Mouse (Mus musculus): Measurements from ENCODE around the gene Tet2.

GRCm38 (mm10) chr3:133518801-133519200, 26.1 kb downstream of the Tet2 start:
- TF ChIP-seq GATA1 (IDR thresholded peaks at IDR 0.05; ENCODE audit: borderline replicate concordance, low read length), result no peak
- TF ChIP-seq FLI1 (IDR thresholded peaks at IDR 0.05; ENCODE audit: low read length), result no peak

Data from megakaryocyte, embryonic 14.5 days (primary cell).